8 mouse cellular contexts compared by ENCODE assay signal in genomic region chr15:61158041-61158545, GRCm38 (mm10).
DNase-seq lines count a peak whose midpoint lies in the region; ATAC-seq and TF ChIP-seq lines count a peak whose summit lies in the region.

No protein-coding gene starts in this region.

- peak overlapping the region; percentile 36 for H3K4me3 ChIP-seq in cortical plate, adult 2 months (ENCODE audit: insufficient read depth, low read length)
- H3K4me3 ChIP-seq in kidney, adult 2 months (ENCODE audit: insufficient read depth, low read depth, low read length) = peak overlapping the region; percentile 36
- peak overlapping the region; percentile 39 for H3K4me3 ChIP-seq in midbrain, embryonic 16.5 days (ENCODE audit: low read depth, low read length)

- no peak for TF ChIP-seq CTCF in cortical plate, adult 2 months (IDR thresholded peaks at IDR 0.05; ENCODE audit: extremely low read depth, insufficient read depth, low read length)
- no peak for TF ChIP-seq CTCF in kidney, adult 2 months (conservative IDR thresholded peaks at IDR 0.05; ENCODE audit: insufficient read depth, insufficient read length, low read depth, low read length)

- 11% methylated on average over 13 of the region's 13 CpGs for WGBS in kidney, adult 2 months
- WGBS in midbrain, embryonic 16.5 days = under 1% methylated on average over 13 of the region's 13 CpGs

- 0 out of 2 replicates have a peak overlapping the region, but pooled peaks have one; percentile 3 for H3K27ac ChIP-seq in cortical plate, adult 2 months (ENCODE audit: insufficient read depth, low read length)
- H3K27ac ChIP-seq in kidney, adult 2 months (ENCODE audit: insufficient read depth, low read depth, low read length) = no peak overlapping the region
- H3K27ac ChIP-seq in midbrain, embryonic 16.5 days (ENCODE audit: low read length) = peak overlapping the region; percentile 77

- no peaks in the 10 kb centered on the region for H3K36me3 ChIP-seq in kidney, adult 2 months (ENCODE audit: control insufficient read depth, insufficient read depth, low read length)
- no peaks in the 10 kb centered on the region for H3K36me3 ChIP-seq in midbrain, embryonic 16.5 days (ENCODE audit: control insufficient read depth, insufficient read depth, low read length)

- no peak for TF ChIP-seq POLR2A in cortical plate, adult 2 months (IDR thresholded peaks at IDR 0.05; ENCODE audit: extremely low read depth, insufficient read depth, low read length)
- no peak for TF ChIP-seq POLR2A in kidney, adult 2 months (IDR thresholded peaks at IDR 0.05; ENCODE audit: low read depth, low read length)

- no peaks in the 10 kb centered on the region for H3K4me1 ChIP-seq in cortical plate, adult 2 months (ENCODE audit: control insufficient read depth, insufficient read depth, low read length)
- no peaks in the 10 kb centered on the region for H3K4me1 ChIP-seq in kidney, adult 2 months (ENCODE audit: control insufficient read depth, insufficient read depth, low read length)
- H3K4me1 ChIP-seq in midbrain, embryonic 16.5 days (ENCODE audit: control insufficient read depth, insufficient read depth, low read length) = no peaks in the 10 kb centered on the region

- peak overlapping the region; percentile 61 for H3K4me2 ChIP-seq in midbrain, embryonic 16.5 days (ENCODE audit: low read length)

- H3K9ac ChIP-seq in midbrain, embryonic 16.5 days (ENCODE audit: low read depth, low read length) = peak overlapping the region; percentile 63

- peak; percentile 45; the same call in 1 of the 2 replicates for ATAC-seq in cerebellum, adult (ENCODE audit: insufficient number of reproducible peaks, low FRiP score, low TSS enrichment)
- peak; percentile 93 for ATAC-seq in midbrain, embryonic 16.5 days

- no peaks in the 10 kb centered on the region for H3K27me3 ChIP-seq in kidney, adult 2 months (replicated peaks; ENCODE audit: control insufficient read depth, insufficient read depth, low read length)
- no peaks in the 10 kb centered on the region for H3K27me3 ChIP-seq in midbrain, embryonic 16.5 days (ENCODE audit: control insufficient read depth, insufficient read depth, low read depth, low read length)

- intact Hi-C loops in left cerebral cortex, postnatal 4 days (cut with DNase I) = loop anchor here (5.0 kb wide), 1 partner anchor 824 kb away; no protein-coding TSS in a partner anchor

- H3K9me3 ChIP-seq in midbrain, embryonic 16.5 days (replicated peaks; ENCODE audit: control insufficient read depth, low read length, poor library complexity, severe bottlenecking) = no peaks in the 10 kb centered on the region

- DNase-seq in cerebellum, adult 8-10 months = no peak
- DNase-seq in heart, adult 18-20 months = peak; percentile 17 to 26
- DNase-seq in kidney, adult 2 months = peak; percentile 43
- peak; percentile 62 for DNase-seq in left cerebral cortex, postnatal 4 days
- DNase-seq in testis, postnatal 10 days (ENCODE audit: low spot score) = peak; percentile 48
